Mouse (Mus musculus): ENCODE measurements around the gene Rhbdl1. TPM values are rescaled to one million over a fixed set of nuclear protein-coding genes. Genes with fewer than 3 reads are reported as not detected.

The Rhbdl1 gene
- polyA plus RNA-seq, 1 experiment from 2014 or later, result 51.3 TPM

Small RNA genes lying within 50 kb of the gene (microRNA-seq; reads per million reads assigned to microRNA genes)
- 0.65 reads per million for gene Mir3082

Other genes with a start within 250 kb of the Rhbdl1 start
- gene Gng13, start 120.1 kb downstream of the Rhbdl1 start, polyA plus RNA-seq (2014; fragmentation: Nextera tagmentation; extraction: Ambion mirVana), result 8.1 and 10.0 TPM in 2 replicates
- gene Chtf18, start 109.9 kb downstream of the Rhbdl1 start, polyA plus RNA-seq (2014; fragmentation: Nextera tagmentation; extraction: Ambion mirVana), result 3.4 and 3.6 TPM in 2 replicates
- 21.8 and 22.8 TPM in 2 replicates for gene Rpusd1, start 109.6 kb downstream of the Rhbdl1 start, polyA plus RNA-seq (2014; fragmentation: Nextera tagmentation; extraction: Ambion mirVana)
- gene Mslnl, start 101.3 kb downstream of the Rhbdl1 start, polyA plus RNA-seq (2014; fragmentation: Nextera tagmentation; extraction: Ambion mirVana), result not detected in 2 replicates
- not detected in 2 replicates for gene Msln, start 82.9 kb downstream of the Rhbdl1 start, polyA plus RNA-seq (2014; fragmentation: Nextera tagmentation; extraction: Ambion mirVana)
- gene Narfl, start 63.5 kb downstream of the Rhbdl1 start, polyA plus RNA-seq (2014; fragmentation: Nextera tagmentation; extraction: Ambion mirVana), result 28.7 and 29.1 TPM in 2 replicates
- gene Haghl, start 51.6 kb downstream of the Rhbdl1 start, polyA plus RNA-seq (2014; fragmentation: Nextera tagmentation; extraction: Ambion mirVana), result 116 and 138 TPM in 2 replicates
- 0.41 TPM in 1 of 2 replicates, not detected in the other for gene Ccdc78, start 50.7 kb downstream of the Rhbdl1 start, polyA plus RNA-seq (2014; fragmentation: Nextera tagmentation; extraction: Ambion mirVana)
- 77.6 and 91.6 TPM in 2 replicates for gene Fam173a, start 44.4 kb downstream of the Rhbdl1 start, polyA plus RNA-seq (2014; fragmentation: Nextera tagmentation; extraction: Ambion mirVana)
- not detected in 2 replicates for gene AC134908.4, start 41.6 kb downstream of the Rhbdl1 start, polyA plus RNA-seq (2014; fragmentation: Nextera tagmentation; extraction: Ambion mirVana)
- 11.8 and 15.1 TPM in 2 replicates for gene Metrn, start 40.2 kb downstream of the Rhbdl1 start, polyA plus RNA-seq (2014; fragmentation: Nextera tagmentation; extraction: Ambion mirVana)
- gene Fbxl16, start 28.2 kb downstream of the Rhbdl1 start, polyA plus RNA-seq (2014; fragmentation: Nextera tagmentation; extraction: Ambion mirVana), result 31.7 and 35.0 TPM in 2 replicates
- gene Wdr24, start 13.7 kb downstream of the Rhbdl1 start, polyA plus RNA-seq (2014; fragmentation: Nextera tagmentation; extraction: Ambion mirVana), result 29.9 and 32.1 TPM in 2 replicates
- gene Jmjd8, start 8.4 kb downstream of the Rhbdl1 start, polyA plus RNA-seq (2014; fragmentation: Nextera tagmentation; extraction: Ambion mirVana), result 39.3 and 42.1 TPM in 2 replicates
- 336 and 357 TPM in 2 replicates for gene Stub1, start 3.9 kb downstream of the Rhbdl1 start, polyA plus RNA-seq (2014; fragmentation: Nextera tagmentation; extraction: Ambion mirVana)
- 8.7 and 9.3 TPM in 2 replicates for gene Gm20683, start 4.5 kb upstream of the Rhbdl1 start, polyA plus RNA-seq (2014; fragmentation: Nextera tagmentation; extraction: Ambion mirVana)
- 6.5 and 9.9 TPM in 2 replicates for gene Rhot2, start 7.6 kb upstream of the Rhbdl1 start, polyA plus RNA-seq (2014; fragmentation: Nextera tagmentation; extraction: Ambion mirVana)
- 13.1 and 14.2 TPM in 2 replicates for gene Wdr90, start 24.2 kb upstream of the Rhbdl1 start, polyA plus RNA-seq (2014; fragmentation: Nextera tagmentation; extraction: Ambion mirVana)
- 26.8 and 27.3 TPM in 2 replicates for gene Mcrip2, start 31.5 kb upstream of the Rhbdl1 start, polyA plus RNA-seq (2014; fragmentation: Nextera tagmentation; extraction: Ambion mirVana)
- gene Mettl26, start 37.8 kb upstream of the Rhbdl1 start, polyA plus RNA-seq (2014; fragmentation: Nextera tagmentation; extraction: Ambion mirVana), result 58.5 and 67.3 TPM in 2 replicates
- 0.63 and 0.71 TPM in 2 replicates for gene Wfikkn1, start 43.6 kb upstream of the Rhbdl1 start, polyA plus RNA-seq (2014; fragmentation: Nextera tagmentation; extraction: Ambion mirVana)
- 28.1 and 29.8 TPM in 2 replicates for gene Rab40c, start 82.4 kb upstream of the Rhbdl1 start, polyA plus RNA-seq (2014; fragmentation: Nextera tagmentation; extraction: Ambion mirVana)
- 64.2 and 74.2 TPM in 2 replicates for gene Pigq, start 107.6 kb upstream of the Rhbdl1 start, polyA plus RNA-seq (2014; fragmentation: Nextera tagmentation; extraction: Ambion mirVana)
- 0.13 TPM in 1 of 2 replicates, not detected in the other for gene Nhlrc4, start 107.7 kb upstream of the Rhbdl1 start, polyA plus RNA-seq (2014; fragmentation: Nextera tagmentation; extraction: Ambion mirVana)
- gene A930017K11Rik, start 115.3 kb upstream of the Rhbdl1 start, polyA plus RNA-seq (2014; fragmentation: Nextera tagmentation; extraction: Ambion mirVana), result 0.44 and 1.8 TPM in 2 replicates
- 21.5 and 27.5 TPM in 2 replicates for gene Capn15, start 148.5 kb upstream of the Rhbdl1 start, polyA plus RNA-seq (2014; fragmentation: Nextera tagmentation; extraction: Ambion mirVana)
- gene Rab11fip3, start 232.3 kb upstream of the Rhbdl1 start, polyA plus RNA-seq (2014; fragmentation: Nextera tagmentation; extraction: Ambion mirVana), result 27.4 and 29.5 TPM in 2 replicates

Data from hindbrain, embryonic 14.5 days (tissue).